Mouse (Mus musculus): ENCODE data around the gene Mfsd1. TPM values are rescaled to one million over a fixed set of nuclear protein-coding genes. Genes with fewer than 3 reads are reported as not detected.
A peak's percentile ranks its signal among the peaks of the same experiment; 100 is the strongest.

Mfsd1 gene
- polyA plus RNA-seq, 1 experiment = 45.2 TPM

DNA sequence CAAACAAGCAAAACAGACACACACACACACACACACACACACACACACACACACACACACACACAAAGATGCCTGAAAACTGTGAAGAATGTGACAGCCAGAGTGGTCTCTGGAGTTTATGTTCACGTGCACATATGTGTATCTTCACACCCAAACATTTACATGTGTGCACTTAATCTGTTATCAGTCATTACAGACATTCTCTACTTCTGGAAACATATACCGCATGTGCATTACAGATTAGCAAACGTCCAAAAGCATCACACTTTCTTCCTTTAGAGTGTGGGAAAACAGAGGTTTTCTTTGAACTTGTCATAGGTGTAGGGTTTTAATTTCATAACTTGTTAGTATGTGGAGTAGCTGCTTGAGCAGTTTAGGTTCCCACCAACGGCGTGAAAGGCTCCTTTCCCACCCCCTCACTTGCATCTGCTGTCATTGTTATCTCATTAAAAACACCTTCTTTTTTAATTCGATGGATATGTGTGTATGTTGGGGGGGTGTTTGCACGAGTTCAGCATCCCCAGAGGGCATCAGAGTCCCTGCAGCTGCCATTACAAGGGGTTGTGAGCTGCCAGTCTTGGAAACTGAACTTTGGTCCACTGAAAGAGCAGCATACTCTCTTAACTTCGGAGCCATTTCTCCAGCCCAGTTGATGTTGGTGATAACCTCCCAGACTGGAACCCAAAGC lies 16.9 kb upstream of the Mfsd1 start:
- TF ChIP-seq POLR2A (IDR thresholded peaks at IDR 0.05; ENCODE audit: borderline replicate concordance, extremely low read depth, low read depth, low read length) = no peak
- no peak for TF ChIP-seq CTCF (IDR thresholded peaks at IDR 0.05; ENCODE audit: insufficient read depth, low read length)
- Histone ChIP-seq H3K4me3 (replicated peaks; ENCODE audit: extremely low read depth, low read depth, low read length) (no peak overlapping the region), H3K4me1 (ENCODE audit: control insufficient read depth, insufficient read depth, low read length) (no peaks in the 10 kb centered on the region)
- 60% methylated on average over 8 of the region's 8 CpGs for WGBS
- no peak for DNase-seq

DNA sequence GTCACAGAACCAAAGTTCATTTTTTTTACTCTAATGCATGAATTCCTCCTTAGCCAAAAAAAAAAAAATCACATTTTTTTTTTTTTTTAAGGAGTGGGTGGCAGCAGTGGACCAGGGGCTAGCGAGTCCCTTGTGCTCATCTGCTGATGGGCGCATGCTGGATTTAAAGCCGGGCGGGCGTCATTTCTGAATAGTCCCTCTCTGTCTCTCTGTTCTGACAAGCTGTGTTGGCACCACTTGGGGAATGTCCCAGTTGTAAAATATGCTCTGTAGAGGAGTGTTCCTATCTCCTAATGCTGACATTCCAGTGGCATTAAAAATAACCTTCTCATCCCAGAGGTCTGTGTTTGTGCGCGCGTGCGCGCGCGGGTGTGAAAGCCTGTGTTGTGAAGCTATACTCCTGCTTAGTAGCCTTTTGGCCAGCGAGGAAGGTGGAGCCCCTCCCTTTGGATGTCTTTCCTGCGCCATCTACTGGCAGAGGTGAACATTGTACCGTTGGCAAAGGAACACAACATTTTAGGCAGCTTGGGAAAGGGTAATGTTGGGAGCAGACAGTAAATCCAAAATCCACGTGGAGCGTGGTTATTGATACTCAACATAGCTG lies 14.4 kb upstream of the Mfsd1 start:
- peak; percentile 53 for DNase-seq
- H3K4me1 ChIP-seq (ENCODE audit: control insufficient read depth, insufficient read depth, low read length) = no peaks in the 10 kb centered on the region
- H3K4me3 ChIP-seq (replicated peaks; ENCODE audit: extremely low read depth, low read depth, low read length) = no peak overlapping the region
- no peak for TF ChIP-seq POLR2A (IDR thresholded peaks at IDR 0.05; ENCODE audit: borderline replicate concordance, extremely low read depth, low read depth, low read length)
- TF ChIP-seq CTCF (IDR thresholded peaks at IDR 0.05; ENCODE audit: insufficient read depth, low read length) = peak; percentile 91
- WGBS = 29% methylated on average over 17 of the region's 17 CpGs

DNA sequence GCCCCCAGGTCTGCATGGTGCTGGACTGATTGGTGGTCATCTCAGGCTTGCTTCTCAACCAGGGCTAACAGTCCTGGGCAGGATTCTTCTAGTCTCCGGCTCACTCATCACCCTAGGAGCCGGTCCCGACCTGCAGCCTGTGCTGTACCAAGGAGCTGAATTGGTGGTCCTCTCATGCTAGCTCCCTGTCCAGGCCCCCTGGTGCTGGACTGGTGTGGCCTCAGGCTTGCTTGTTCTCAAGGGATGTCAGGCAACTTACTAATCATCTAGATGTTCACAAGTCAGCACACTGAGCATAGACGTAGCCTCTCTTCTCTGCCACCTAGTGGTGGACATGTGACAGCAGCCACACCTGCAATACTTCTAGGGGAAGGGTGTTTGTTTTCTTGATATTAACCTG lies 9.6 kb upstream of the Mfsd1 start:
- H3K4me1 ChIP-seq (ENCODE audit: control insufficient read depth, insufficient read depth, low read length) = no peaks in the 10 kb centered on the region
- H3K4me3 ChIP-seq (replicated peaks; ENCODE audit: extremely low read depth, low read depth, low read length) = no peak overlapping the region
- DNase-seq = peak; percentile 7
- TF ChIP-seq CTCF (IDR thresholded peaks at IDR 0.05; ENCODE audit: insufficient read depth, low read length) (peak; percentile 55), POLR2A (IDR thresholded peaks at IDR 0.05; ENCODE audit: borderline replicate concordance, extremely low read depth, low read depth, low read length) (no peak)
- WGBS = 64% methylated on average over 4 of the region's 4 CpGs

DNA sequence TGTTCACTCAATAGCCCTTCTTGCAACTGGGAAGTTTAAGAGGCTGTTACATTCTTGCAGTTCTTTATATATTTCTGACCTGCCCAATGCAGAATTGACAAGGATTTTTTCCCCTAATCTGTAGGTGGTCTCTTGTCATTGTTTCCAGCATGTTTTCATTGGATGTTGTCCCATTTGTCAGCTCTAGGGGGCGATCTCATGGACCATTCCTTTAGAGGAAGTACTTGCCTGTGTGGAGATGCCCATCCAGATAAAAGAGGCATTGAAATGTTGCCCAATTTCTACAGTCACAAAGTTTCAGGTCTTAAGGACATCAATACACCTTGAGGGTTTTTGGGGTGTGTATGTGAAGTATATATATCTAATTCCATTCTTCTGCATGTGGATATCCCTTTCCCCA lies 9.0 kb upstream of the Mfsd1 start:
- Histone ChIP-seq H3K4me3 (replicated peaks; ENCODE audit: extremely low read depth, low read depth, low read length) (no peak overlapping the region), H3K4me1 (ENCODE audit: control insufficient read depth, insufficient read depth, low read length) (no peaks in the 10 kb centered on the region)
- TF ChIP-seq CTCF (IDR thresholded peaks at IDR 0.05; ENCODE audit: insufficient read depth, low read length) = no peak
- no peak for TF ChIP-seq POLR2A (IDR thresholded peaks at IDR 0.05; ENCODE audit: borderline replicate concordance, extremely low read depth, low read depth, low read length)
- DNase-seq = no peak
- 3% methylated on average over 1 of the region's 1 CpGs for WGBS

DNA sequence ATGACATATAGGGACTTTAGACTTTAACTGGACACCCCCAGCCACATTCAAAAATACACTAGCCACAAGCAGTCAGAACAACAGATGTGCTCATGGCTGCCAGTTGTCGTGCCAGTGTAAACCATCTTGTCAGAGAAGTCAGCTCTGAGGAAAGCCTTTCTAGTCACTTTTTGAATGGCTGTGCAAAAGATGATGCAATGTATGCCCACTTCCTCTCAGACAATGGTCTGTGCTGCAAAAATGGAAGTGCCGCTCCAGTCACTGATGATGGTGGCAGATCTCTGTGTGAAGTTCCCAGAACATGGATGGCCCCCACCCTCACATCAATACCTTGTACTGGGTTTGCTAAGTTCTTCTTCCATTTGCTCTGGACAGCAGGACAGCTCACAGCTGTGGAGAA lies 6.3 kb upstream of the Mfsd1 start:
- no peak for DNase-seq
- H3K4me3 ChIP-seq (replicated peaks; ENCODE audit: extremely low read depth, low read depth, low read length) = no peak overlapping the region
- 70% methylated on average over 2 of the region's 2 CpGs for WGBS
- TF ChIP-seq CTCF (IDR thresholded peaks at IDR 0.05; ENCODE audit: insufficient read depth, low read length) (no peak), POLR2A (IDR thresholded peaks at IDR 0.05; ENCODE audit: borderline replicate concordance, extremely low read depth, low read depth, low read length) (no peak)
- no peaks in the 10 kb centered on the region for H3K4me1 ChIP-seq (ENCODE audit: control insufficient read depth, insufficient read depth, low read length)

DNA sequence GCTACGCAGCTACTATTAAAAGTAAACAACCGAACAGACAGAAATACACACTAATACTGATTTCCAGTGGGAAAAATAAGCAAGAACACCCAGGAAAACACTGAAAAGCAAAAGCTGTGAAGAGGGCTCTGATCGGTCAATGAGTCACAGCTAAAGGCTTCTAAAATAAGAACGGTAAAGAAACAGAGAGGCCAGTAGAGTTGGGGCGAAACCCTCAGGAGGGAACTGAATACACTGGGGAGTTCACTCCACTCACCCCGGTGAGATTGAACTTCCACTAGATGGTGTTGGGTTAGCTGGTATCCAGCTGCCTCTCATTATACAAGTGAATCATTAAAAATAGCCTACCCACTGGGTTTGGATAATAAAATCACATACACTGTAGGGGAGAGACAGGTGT lies 5.8 kb upstream of the Mfsd1 start:
- no peak for TF ChIP-seq POLR2A (IDR thresholded peaks at IDR 0.05; ENCODE audit: borderline replicate concordance, extremely low read depth, low read depth, low read length)
- TF ChIP-seq CTCF (IDR thresholded peaks at IDR 0.05; ENCODE audit: insufficient read depth, low read length) = no peak
- Histone ChIP-seq H3K4me1 (ENCODE audit: control insufficient read depth, insufficient read depth, low read length) (no peaks in the 10 kb centered on the region), H3K4me3 (replicated peaks; ENCODE audit: extremely low read depth, low read depth, low read length) (no peak overlapping the region)
- DNase-seq = no peak
- 79% methylated on average over 6 of the region's 6 CpGs for whole genome bisulfite sequencing

DNA sequence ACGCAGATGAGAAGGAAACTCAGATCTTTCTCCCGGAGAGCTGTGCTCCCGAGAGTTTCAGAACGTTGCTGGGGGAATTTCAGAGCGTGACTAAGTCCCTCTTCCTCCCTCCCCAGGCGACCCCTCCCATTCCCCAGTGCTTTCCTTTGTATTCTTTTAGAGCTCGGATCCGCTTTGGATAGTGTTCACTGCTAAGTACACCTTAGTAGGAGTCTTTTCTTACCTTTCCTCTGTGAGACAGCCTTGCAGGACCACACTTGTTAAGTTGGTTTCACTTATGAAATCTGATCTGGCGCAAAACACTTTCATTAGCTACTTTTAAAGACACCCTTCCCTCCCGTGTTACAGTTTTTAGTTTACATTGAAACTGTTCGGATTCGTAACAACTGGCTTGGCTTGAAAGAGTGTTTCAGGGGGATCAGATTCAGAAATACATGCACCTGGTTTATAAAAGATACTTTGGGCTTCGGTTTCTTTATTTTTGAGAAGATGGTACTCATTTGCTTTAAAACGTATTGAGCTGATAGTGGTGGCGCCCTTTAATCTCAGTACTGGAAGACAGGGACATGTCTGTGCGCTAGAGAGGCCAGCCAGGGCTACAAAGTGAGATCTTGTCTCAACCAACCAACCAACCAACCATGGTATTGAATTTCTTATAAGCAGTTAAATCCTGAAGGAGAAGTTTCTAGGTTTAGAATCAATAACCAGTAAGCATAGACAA lies 744 bp downstream of the Mfsd1 start:
- TF ChIP-seq POLR2A (IDR thresholded peaks at IDR 0.05; ENCODE audit: borderline replicate concordance, extremely low read depth, low read depth, low read length) = no peak
- no peak for DNase-seq
- no peaks in the 10 kb centered on the region; the same call in 1 of the 2 replicates for H3K4me1 ChIP-seq (ENCODE audit: control insufficient read depth, insufficient read depth, low read length)
- WGBS = 10% methylated on average over 16 of the region's 16 CpGs
- peak overlapping the region; percentile 72 for H3K4me3 ChIP-seq (replicated peaks; ENCODE audit: extremely low read depth, low read depth, low read length)

DNA sequence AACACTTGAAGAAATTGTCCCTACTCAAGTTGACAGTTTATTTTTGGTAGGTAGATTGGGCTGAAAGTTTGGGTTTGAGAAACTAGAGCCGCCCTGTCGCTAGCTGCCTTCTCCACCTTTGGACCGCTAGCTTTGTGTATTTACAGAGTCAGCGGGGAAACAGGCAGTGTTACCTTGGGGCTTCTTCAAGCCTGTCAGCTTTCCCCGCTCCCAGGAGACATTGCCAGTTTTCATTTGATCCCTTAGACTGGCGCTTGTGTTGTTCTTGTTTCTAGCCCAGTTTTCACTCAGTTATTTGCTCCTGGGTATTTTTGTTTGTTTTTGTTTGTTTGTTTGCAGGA lies 1.3 kb downstream of the Mfsd1 start:
- Histone ChIP-seq H3K4me1 (ENCODE audit: control insufficient read depth, insufficient read depth, low read length) (no peaks in the 10 kb centered on the region; the same call in 1 of the 2 replicates), H3K4me3 (replicated peaks; ENCODE audit: extremely low read depth, low read depth, low read length) (no peak overlapping the region)
- TF ChIP-seq POLR2A (IDR thresholded peaks at IDR 0.05; ENCODE audit: borderline replicate concordance, extremely low read depth, low read depth, low read length) (no peak), CTCF (IDR thresholded peaks at IDR 0.05; ENCODE audit: insufficient read depth, low read length) (no peak)
- no peak for DNase-seq
- 70% methylated on average over 6 of the region's 6 CpGs for WGBS

DNA sequence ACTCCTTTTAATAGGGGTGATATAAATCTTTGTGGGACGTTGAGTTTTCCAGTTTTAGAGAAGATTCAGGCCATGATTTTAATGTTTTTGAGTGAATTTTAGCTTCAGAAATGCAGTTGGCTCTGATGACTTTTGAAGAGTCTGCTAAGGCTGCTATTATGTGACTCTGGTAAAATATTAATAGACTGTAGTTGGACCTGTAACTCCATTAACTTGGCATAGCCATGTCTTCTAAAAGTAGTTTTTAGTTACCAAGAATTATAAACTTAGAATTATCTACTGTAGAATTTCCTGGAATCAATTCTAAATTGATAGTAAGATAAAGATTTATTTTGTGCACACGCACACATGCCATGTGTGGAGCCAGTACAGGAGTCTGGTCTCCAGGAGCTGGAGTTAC lies 4.0 kb downstream of the Mfsd1 start:
- no peak for DNase-seq
- no peak overlapping the region for H3K4me3 ChIP-seq (replicated peaks; ENCODE audit: extremely low read depth, low read depth, low read length)
- TF ChIP-seq CTCF (IDR thresholded peaks at IDR 0.05; ENCODE audit: insufficient read depth, low read length) = no peak
- no peak for TF ChIP-seq POLR2A (IDR thresholded peaks at IDR 0.05; ENCODE audit: borderline replicate concordance, extremely low read depth, low read depth, low read length)
- H3K4me1 ChIP-seq (ENCODE audit: control insufficient read depth, insufficient read depth, low read length) = no peaks in the 10 kb centered on the region; the same call in 1 of the 2 replicates
- WGBS = 93% methylated on average over 2 of the region's 2 CpGs

DNA sequence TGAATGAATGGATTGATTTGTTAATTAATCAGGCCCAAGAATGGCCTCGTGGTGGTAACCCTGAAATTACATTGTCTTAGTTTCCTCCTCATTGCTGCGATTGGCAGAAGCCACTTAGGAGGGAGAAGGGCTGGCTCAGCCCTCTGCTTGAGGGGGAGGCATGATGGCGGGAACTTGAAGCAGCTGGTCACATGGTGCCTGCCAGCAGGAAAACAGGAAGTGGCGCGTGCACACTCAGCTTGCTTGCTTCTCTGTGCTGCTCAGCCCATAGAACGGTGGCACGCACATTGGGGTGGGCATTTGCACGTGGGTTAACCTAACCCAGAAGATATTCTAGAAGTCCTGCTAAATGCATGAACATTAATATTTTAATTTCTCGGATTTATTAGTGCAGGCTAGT lies 4.9 kb downstream of the Mfsd1 start:
- TF ChIP-seq CTCF (IDR thresholded peaks at IDR 0.05; ENCODE audit: insufficient read depth, low read length) (no peak), POLR2A (IDR thresholded peaks at IDR 0.05; ENCODE audit: borderline replicate concordance, extremely low read depth, low read depth, low read length) (no peak)
- H3K4me1 ChIP-seq (ENCODE audit: control insufficient read depth, insufficient read depth, low read length) = no peaks in the 10 kb centered on the region; the same call in 1 of the 2 replicates
- WGBS = 76% methylated on average over 9 of the region's 9 CpGs
- DNase-seq = no peak
- no peak overlapping the region for H3K4me3 ChIP-seq (replicated peaks; ENCODE audit: extremely low read depth, low read depth, low read length)
